Mouse (Mus musculus) right cerebral cortex, postnatal 14 days (tissue): ENCODE measurements around the gene Zfp691.

ENCODE experiments used
- DNase-seq: peaks from one replicate; pipeline ENCODE4 v3.0.0; 2022

Zfp691 gene

DNA sequence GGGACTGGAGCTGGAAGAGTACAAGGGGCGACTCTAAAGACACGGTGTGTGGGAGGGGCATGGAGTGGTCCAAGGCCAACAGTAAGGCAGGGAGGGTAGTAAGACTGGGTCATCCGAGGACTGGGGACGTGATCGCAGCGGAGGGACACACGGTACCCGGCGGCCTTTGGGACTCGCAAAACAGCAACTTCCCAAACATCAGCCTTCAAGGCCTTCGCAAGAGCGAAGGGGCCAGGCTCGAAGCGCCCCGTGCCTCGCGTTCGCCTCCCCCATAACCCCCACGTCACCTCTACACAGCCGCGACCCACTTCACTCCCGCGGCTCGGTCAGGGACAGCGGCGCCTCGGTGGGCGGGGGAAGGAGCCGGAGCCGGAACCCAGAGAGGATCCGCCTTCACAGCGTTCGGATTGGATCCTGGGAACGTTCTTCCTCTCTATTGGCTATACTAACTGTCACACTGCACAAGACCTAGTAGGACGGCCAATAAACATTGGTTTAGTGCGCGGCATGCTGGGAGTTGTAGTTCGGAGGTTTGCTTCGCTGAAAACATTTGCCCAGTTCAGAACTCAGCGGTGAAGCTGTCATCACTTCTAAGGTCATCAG, at the start of gene Zfp691:
Gene Zfp691 (minus strand): TSS at position 345 of the 603 bp plus-strand sequence.
- DNase-seq, result peak; percentile 92

DNA sequence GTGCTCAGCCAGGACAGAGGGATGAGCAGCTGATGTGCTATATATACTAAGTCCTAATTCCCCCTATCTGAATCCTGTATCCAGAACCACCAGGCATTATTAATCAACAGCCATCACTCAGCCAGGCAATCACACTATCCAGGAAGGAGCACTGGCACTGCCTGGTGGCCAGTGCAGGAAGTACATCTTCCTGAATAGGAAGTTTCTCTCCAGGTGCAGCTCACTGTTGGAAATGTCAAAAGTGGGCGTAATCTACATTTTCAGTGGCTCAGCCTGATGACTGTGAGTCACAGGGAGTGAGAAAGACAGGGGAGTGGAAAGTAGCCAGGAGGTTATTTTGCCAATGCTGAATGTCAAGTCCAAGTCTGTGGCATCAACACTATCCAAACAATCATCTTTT, 49.7 kb upstream of the Zfp691 start:
- DNase-seq, result no peak

DNA sequence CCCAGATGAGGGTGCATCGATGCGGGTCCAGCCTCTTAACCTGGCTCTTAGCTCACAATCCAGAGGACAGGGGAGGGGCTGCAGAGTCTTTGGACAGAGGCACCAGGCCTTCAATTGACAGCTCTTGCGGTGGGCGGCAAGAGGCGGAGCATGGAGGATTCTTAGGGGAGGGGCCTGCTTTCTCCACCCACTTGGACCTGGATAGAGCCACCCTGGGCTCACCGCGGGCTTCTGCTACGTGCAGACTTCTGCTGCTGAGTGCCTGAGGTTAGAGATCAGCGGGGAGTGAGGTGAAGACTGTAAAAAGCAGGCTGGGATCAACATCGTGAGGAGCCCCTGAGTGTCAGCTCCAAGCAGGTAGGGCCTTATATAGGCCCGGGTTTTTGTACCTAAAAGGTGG, 44.2 kb upstream of the Zfp691 start, which contains the start of gene Tmem269:
Gene Tmem269 (minus strand): TSS at position 49 of the 400 bp plus-strand sequence.
- no peak for DNase-seq

DNA sequence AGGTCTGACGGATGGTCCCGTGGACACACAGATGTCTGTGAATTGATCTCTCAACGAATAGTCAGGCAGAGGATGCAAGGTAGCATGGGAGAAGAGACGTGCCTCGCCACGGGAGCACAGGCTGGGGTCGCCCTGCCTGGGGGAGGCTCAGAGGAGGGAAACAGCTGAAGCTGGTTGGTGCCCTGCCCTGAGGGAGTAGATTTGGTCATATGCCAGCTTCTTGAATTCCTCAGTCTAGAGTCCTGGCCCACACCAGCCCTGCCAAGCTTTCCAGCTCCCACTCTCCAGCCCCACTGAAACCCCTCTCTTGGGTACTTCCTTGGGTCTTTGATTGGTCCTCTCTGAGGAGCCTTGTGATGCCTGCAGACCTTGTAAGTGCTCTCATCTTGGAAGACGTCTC, 42.7 kb upstream of the Zfp691 start:
- no peak for DNase-seq

DNA sequence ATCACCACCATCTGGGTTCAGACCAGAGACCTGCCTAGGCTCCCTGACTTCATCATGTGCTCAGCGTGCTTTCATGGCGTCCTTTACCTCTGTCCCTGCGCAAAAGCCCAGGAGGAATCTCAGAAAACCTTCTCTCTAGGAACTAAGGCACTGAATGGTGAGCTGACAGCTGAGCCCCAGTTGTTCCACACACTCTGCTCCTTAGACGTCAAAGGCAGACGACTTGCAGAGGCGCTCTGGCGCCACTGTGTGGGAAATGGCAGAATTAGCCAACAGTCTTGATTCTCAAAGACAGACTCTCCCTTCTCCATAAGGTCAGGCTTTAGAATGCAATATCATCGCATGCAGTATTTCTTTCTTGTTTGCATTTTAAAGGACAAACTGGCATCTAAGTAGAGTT, 30.7 kb upstream of the Zfp691 start:
- DNase-seq, result peak; percentile 70

DNA sequence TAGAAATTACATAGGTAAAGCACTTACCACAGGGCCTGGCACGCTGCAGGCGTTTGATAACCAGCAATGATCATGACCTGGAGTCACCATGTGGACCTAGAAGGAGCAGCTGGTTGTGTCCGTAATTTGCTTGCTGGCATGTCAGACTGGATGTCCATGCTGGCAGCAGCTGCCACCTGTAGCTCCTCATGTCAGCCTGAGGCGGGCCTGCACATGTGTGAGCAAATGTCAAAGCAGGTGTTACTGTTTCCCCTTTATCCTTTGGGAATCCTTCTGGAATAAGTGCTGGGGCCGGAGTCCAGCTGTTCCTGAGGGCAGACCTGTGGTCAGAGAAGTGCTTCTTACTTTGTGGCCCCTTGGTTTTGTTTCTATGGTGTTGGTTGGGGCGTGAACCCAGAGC, 24.1 kb upstream of the Zfp691 start:
- DNase-seq, result no peak

DNA sequence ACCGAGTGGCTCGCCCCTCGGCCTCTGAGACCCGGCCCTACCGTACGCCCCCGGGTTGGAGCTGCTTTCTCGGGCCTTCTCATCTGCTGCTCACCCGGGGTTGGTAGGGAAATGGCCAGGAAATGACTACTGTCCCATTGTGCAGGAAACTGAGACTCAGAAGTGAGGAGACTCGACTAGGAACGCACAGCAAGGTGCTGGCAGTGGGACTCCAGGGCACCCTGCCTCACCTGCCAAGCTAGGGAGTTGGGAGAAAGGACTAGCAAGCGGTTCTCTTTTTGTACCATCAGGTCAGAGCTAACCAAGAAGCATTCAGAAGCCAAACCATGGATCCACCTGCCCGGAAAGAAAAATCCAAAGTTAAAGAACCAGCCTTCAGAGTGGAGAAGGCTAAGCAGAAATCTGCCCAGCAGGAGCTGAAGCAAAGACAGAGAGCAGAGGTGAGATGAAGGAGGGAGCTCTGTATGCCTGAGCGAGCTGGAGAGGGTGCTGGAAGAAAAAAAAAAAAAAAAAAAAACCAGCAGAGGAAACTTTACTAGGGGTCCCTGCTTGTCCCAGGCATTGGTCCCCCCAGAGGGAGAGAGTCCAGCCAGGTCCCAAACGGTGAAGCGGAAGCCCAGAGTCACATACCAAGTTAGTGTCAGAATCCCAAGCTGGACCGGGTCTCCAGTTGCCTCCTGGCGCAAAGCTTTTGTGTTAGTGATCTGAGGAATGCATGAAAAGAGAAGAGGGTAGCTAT, 21.8 kb upstream of the Zfp691 start:
- no peak for DNase-seq

GRCm38 (mm10) chr4:119194909-119195581, 21.1 kb upstream of the Zfp691 start, which contains the start of gene Svbp:
Gene Svbp (plus strand): TSS chr4:119195306.
- DNase-seq, result peak; percentile 93

GRCm38 (mm10) chr4:119192757-119193156, 18.8 kb upstream of the Zfp691 start:
- DNase-seq, result no peak

DNA sequence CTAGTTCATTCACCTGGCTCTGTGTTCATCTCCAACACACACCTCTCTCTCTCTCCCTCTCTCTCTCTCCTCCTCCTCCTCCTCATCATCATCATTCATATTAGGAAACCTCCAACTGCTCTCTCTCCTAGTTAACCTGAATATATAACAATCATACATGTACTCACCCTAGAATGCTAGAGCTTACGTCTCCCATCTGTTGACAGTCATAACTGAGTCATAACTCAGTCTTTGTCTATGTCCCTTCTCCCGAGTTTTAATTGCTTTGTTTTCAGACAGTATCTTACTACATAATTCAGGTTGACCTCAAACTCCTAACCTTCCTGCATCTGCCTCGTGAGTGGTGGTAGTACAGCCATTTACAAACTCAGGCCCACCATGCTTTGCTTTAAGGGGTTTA, 17.3 kb upstream of the Zfp691 start:
- DNase-seq, result no peak

GRCm38 (mm10) chr4:119190618-119191017, 16.6 kb upstream of the Zfp691 start:
- DNase-seq, result no peak

DNA sequence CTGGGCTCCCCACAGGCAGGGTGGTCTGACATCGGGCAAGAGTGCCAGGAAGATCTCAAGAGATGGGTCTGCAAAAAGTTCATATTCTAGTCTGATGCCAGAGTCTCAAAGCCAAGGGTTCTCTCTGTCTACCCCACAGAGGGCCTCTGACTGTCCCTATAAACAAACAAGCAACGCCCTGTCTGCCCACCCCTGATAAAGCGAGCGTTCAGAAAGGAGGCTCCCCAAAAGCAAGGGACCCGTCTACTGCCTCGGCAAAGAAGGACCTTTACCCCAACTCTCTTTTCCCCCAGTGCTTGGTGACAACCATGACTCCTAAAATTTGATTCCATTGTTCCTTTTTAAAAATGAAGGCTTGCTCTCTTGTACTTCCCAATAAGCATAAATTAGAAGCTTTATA, 15.9 kb upstream of the Zfp691 start, which contains the start of gene Ermap:
Gene Ermap (minus strand): TSS at position 148 of the 400 bp plus-strand sequence.
- no peak for DNase-seq

DNA sequence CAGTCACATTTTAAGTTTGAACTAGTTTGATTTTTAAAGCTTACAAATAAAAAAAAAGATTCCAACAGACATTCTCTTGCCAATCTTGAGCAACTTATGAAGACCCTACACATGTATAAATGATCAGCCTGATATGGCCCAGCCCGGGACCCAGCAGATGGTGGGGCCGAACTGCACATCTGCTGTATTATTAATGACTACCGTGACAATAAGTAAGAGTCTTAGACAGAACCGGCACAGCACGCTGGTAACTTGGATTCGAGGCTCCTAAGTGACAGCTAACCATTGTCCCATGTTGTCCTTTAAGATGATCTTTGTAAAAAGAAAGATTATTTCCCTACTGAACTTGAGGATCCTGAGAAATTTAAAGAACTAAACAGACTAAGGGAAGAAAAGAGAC, 15.4 kb upstream of the Zfp691 start:
- DNase-seq, result no peak

DNA sequence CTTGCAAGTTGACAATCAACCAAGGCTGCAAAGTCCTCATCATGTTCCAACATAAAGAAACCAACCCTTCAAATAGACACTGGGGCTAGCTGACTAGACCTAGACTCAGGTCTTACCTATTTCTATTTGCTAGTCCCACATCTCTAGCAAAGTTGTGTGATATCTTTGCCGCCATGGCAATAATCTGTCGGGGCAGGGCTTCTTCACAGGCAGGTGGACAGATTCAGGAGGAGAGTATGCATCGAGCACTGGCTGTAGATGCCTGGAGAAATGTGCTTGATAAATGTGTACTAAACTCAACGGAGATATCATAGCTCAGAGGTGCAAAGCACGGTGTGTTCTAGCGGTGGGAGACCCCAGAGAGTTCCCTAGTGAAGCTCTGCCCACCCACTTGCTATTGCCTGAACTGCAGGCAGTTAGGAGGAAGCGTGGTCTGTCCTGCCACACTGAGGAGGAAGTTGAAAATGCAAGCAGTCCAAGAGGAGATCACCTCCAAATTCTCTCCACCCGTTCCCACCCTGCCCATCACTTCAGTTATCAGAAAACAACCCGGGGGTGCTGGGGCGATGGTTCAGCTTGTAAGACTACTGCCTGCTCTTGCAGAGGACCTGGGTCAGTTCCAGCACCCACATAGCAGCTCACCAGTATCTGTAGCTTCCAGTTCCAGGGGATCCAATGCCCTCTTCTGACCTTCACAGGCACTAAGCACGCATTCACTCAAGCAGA, 14.2 kb upstream of the Zfp691 start:
- DNase-seq, result no peak

DNA sequence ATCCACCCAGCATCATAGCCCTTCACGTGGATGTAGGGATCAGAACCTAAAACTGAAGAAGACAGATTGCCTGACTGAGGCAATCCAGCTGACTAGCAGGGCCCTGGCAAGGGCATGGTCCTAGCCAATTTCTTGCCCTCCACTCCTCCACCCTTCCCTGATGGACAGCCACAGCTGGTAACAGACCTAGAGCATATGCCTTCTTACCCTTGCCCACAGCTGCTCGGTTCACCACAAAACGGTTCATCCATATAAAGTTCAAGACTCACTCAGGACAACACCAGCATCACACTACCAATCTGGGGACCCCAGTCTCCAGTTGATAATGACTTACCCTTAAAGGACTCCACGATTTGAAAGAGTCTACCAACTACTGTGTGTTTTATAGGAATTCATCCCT, 11.8 kb upstream of the Zfp691 start:
- no peak for DNase-seq

GRCm38 (mm10) chr4:119183525-119183924, 9.5 kb upstream of the Zfp691 start:
- DNase-seq, result no peak

- DNase-seq, result no peak
These were observed 7.5 kb upstream of the Zfp691 start for GRCm38 (mm10) chr4:119181456-119181855.

DNA sequence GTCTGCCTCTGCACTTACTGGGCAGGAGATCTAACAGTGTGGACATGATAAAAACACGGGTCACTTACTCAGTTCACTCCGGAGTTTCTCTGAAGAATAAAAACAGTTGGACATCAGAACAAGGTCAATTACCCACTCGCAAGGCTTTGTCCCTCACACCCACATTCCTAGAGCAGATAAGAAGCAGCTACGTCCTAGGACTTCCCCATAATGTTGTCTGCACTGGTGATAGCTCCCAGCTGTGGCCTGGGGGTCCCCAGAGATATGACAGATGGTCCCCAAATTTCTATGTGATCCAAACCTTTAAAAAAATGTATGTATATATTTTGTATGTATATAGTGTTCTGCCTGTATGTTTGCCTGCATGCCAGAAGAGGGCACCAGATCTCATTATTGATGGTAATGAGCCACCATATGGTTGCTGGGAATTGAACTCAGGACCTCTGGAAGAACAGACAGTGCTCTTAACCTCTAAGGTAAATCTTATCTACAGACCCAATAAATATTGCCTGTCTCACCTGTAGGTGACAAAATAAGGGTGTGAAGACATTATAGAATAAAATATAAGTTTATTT, 6.2 kb upstream of the Zfp691 start:
- DNase-seq, result no peak

GRCm38 (mm10) chr4:119178331-119178730, 4.3 kb upstream of the Zfp691 start:
- DNase-seq, result no peak

GRCm38 (mm10) chr4:119177702-119178101, 3.7 kb upstream of the Zfp691 start:
- no peak for DNase-seq

GRCm38 (mm10) chr4:119172919-119173650, 910 bp downstream of the Zfp691 start:
- DNase-seq, result no peak

DNA sequence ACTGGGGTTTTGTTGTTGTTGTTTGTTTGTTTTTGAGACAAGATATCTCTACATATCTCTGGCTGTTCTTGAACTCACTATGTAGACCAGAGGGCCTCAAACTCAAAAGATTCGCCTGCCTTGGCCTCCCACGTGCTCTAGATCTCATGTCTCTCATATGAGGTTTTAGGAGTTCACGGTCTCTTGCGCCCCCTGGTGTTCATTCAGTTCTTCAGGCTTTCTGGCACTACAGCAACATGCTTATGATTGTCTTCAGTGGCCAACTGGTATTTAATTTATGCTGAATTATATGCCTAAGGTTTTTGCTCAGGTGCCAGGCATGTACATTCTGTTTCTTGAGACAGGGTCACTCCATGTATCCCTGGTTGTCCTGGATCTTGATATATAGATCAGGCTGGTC, 6.3 kb downstream of the Zfp691 start:
- DNase-seq, result peak; percentile 88
